Mouse (Mus musculus) adrenal gland (tissue): Measurements from ENCODE around the gene Scgb2b3.

Source experiments
- intact Hi-C: fragments of 180-260 bp; cut with DNase I; formaldehyde crosslinking; loops from one replicate; pipeline ENCODE4 v1.15.1; 2025
- long read RNA-seq, 2 experiments: library from polyadenylated mRNA; unstranded; transcript quantifications; one replicate each; pipeline ENCODE4 v2.0.0; 2020; ENCODE audit warnings: borderline replicate concordance in 1 of 2; ENCODE audit not compliant: insufficient replicate concordance in 1 of 2

Gene Scgb2b3
- long read RNA-seq, experiment 1 = 0 reads
- long read RNA-seq, experiment 2 = 0 reads

GRCm38 (mm10) chr7:31362022-31362560 is at the start of gene Scgb2b3:
Gene Scgb2b3 (minus strand): TSS chr7:31362072.
- intact Hi-C loops = no loop called here

- intact Hi-C loops = no loop called here
Measured at GRCm38 (mm10) chr7:31375292-31375691, 13.4 kb upstream of the Scgb2b3 start, which contains the start of gene Scgb1b3. Gene Scgb1b3 (plus strand): TSS chr7:31375592.
